Mouse (Mus musculus): ENCODE data around the gene Ncapd3. TPM values are rescaled to one million over a fixed set of nuclear protein-coding genes. Genes with fewer than 3 reads are reported as not detected.

Gene Ncapd3
- polyA plus RNA-seq (2012; rRNA removed) = 11.7 and 12.0 TPM in 2 replicates

GRCm38 (mm10) chr9:27029828-27030762 is at the start of gene Ncapd3, which contains the start of gene Vps26b:
TSS of gene Ncapd3 (plus strand) at chr9:27030175.
TSS of gene Vps26b (minus strand) at chr9:27030065.

DNA sequence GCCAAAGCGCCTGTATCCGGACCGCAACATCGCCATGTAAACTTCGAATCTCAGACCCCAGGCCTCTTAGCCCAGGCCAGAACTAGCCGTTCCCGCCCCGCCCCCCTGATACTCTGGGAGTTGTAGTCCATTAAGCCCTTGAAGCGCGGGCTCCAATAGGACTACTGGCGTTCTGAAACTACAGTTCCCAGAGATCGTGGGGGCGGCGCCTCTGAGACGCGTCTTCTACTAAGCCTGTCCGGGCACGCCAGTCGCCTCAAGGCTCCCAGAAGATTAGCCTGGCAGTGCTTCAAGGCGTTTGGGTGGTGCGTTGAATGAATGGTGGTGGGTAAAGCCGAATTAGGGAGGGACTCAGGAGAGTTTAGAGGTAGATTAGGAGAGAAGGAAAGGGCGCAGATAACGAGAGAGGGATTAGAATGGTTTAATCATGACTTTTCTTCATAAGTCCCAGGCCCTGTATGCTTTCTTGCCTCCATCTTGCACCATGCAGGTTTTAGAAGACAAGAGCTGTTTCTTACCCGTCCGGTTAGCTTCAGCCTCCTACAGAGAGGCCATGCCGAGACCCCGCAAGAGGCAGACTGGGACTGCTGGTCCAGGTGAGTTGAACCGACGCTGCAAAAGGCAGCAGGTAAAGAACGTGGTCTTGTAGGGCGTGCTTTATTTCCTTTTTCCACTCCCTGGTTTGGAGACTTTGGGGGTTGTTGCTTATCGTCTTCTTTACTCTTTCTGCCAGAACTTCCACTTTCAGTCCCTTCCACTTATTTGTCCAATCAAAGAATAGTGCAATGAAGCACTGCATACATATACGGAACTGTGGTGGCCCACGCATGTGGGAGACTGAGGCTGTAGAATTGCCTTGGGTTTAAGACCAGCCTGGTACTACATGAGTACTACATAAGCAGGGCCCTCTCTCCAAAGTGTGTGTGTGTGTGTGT is 30.2 kb upstream of the Ncapd3 start, which contains the start of the genes Acad8 and Thyn1:
Gene Acad8, minus strand, starts transcription at position 106 of the 935 bp plus-strand sequence.
Gene Thyn1, plus strand, starts transcription at position 250 of the 935 bp plus-strand sequence.

Other genes starting within 250 kb of the Ncapd3 start
- 0.80 and 0.82 TPM in 2 replicates for gene Glb1l2, start 223.7 kb upstream of the Ncapd3 start, polyA plus RNA-seq (2012; rRNA removed)
- not detected in 2 replicates for gene Glb1l3, start 169.3 kb upstream of the Ncapd3 start, polyA plus RNA-seq (2012; rRNA removed)
- not detected in 2 replicates for gene Gm1110, start 107.1 kb upstream of the Ncapd3 start, polyA plus RNA-seq (2012; rRNA removed)
- gene Acad8, start 30.6 kb upstream of the Ncapd3 start, polyA plus RNA-seq (2012; rRNA removed) = 12.9 and 15.3 TPM in 2 replicates
- 3.4 and 5.8 TPM in 2 replicates for gene Thyn1, start 30.5 kb upstream of the Ncapd3 start, polyA plus RNA-seq (2012; rRNA removed)
- gene Vps26b, start 110 bp upstream of the Ncapd3 start, polyA plus RNA-seq (2012; rRNA removed) = 31.3 and 34.3 TPM in 2 replicates
- gene Jam3, start 125.2 kb downstream of the Ncapd3 start, polyA plus RNA-seq (2012; rRNA removed) = 9.1 and 9.9 TPM in 2 replicates